Mouse (Mus musculus): Measurements from ENCODE around the gene Ssh2. TPM values are rescaled to one million over a fixed set of nuclear protein-coding genes. Genes with fewer than 3 reads are reported as not detected.
A peak's percentile ranks its signal among the peaks of the same experiment; 100 is the strongest.

The Ssh2 gene
- polyA plus RNA-seq, 1 experiment from 2014 or later, result 8.4 TPM

DNA sequence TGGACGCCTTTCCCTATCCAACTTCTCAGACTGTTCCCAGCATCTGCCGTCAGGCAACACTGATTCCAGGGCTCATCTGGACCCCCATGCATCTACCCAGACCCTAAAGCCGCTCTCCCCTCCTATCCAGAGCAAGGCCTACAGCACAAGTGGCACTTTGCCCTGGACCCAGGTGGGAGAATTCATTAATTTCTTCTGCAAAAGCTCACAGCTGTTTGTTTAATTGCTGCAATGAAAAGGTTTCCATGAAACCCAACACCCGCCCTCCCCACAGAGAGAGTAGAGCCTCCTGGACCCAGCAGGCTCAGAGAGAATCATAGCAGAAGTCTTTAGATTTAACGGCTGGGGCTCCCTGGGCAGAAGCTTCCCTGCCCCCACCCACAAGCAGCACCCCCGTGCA lies 269.1 kb downstream of the Ssh2 start:
- no peak overlapping the region for H3K4me2 ChIP-seq (ENCODE audit: low read depth, low read length)
- no peaks in the 10 kb centered on the region for H3K9me3 ChIP-seq (replicated peaks; ENCODE audit: control insufficient read depth, low read length)
- H3K36me3 ChIP-seq (ENCODE audit: control insufficient read depth, insufficient read depth, low read length), result no peaks in the 10 kb centered on the region
- 49% methylated on average over 6 of the region's 6 CpGs for WGBS
- no peak overlapping the region for H3K9ac ChIP-seq (ENCODE audit: low read length)
- no peaks in the 10 kb centered on the region for H3K27me3 ChIP-seq (ENCODE audit: control insufficient read depth, insufficient read depth, low read length)
- no peak overlapping the region for H3K27ac ChIP-seq (ENCODE audit: low read length)
- peaks cover 29% of the 10 kb centered on the region for H3K4me1 ChIP-seq (ENCODE audit: control insufficient read depth, insufficient read depth, low read length)
- ATAC-seq (ENCODE audit: insufficient read depth, low FRiP score), result no peak
- no peak overlapping the region for H3K4me3 ChIP-seq (replicated peaks; ENCODE audit: low read length)

DNA sequence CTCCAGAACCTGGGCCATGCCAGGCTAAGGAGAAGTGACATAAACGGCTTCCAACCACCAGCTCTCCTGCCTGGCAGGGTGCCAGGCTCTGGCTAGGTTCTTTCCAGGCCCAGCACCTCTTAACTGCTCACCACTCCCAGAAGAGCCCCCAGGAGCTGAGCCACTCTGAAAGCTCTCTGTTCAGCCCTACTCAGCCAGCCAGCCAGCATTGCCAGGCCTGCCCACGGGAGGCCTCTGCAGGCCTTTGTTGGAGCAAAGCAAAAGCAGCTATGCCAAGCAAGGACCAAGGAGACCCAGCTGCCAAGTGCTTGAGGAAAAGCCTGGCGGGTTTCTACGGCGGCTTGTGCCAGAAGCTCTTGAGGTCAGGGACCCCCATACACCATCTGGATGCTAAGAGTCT lies 270.7 kb downstream of the Ssh2 start:
- H3K9me3 ChIP-seq (replicated peaks; ENCODE audit: control insufficient read depth, low read length), result no peaks in the 10 kb centered on the region
- no peak overlapping the region for H3K27ac ChIP-seq (ENCODE audit: low read length)
- no peak overlapping the region for H3K4me3 ChIP-seq (replicated peaks; ENCODE audit: low read length)
- peak overlapping the region; percentile 19; the same call in 1 of the 2 replicates for H3K9ac ChIP-seq (ENCODE audit: low read length)
- no peak overlapping the region for H3K4me2 ChIP-seq (ENCODE audit: low read depth, low read length)
- ATAC-seq (ENCODE audit: insufficient read depth, low FRiP score), result no peak
- no peaks in the 10 kb centered on the region for H3K36me3 ChIP-seq (ENCODE audit: control insufficient read depth, insufficient read depth, low read length)
- peaks cover 43% of the 10 kb centered on the region for H3K4me1 ChIP-seq (ENCODE audit: control insufficient read depth, insufficient read depth, low read length)
- H3K27me3 ChIP-seq (ENCODE audit: control insufficient read depth, insufficient read depth, low read length), result no peaks in the 10 kb centered on the region
- 70% methylated on average over 5 of the region's 5 CpGs for WGBS

DNA sequence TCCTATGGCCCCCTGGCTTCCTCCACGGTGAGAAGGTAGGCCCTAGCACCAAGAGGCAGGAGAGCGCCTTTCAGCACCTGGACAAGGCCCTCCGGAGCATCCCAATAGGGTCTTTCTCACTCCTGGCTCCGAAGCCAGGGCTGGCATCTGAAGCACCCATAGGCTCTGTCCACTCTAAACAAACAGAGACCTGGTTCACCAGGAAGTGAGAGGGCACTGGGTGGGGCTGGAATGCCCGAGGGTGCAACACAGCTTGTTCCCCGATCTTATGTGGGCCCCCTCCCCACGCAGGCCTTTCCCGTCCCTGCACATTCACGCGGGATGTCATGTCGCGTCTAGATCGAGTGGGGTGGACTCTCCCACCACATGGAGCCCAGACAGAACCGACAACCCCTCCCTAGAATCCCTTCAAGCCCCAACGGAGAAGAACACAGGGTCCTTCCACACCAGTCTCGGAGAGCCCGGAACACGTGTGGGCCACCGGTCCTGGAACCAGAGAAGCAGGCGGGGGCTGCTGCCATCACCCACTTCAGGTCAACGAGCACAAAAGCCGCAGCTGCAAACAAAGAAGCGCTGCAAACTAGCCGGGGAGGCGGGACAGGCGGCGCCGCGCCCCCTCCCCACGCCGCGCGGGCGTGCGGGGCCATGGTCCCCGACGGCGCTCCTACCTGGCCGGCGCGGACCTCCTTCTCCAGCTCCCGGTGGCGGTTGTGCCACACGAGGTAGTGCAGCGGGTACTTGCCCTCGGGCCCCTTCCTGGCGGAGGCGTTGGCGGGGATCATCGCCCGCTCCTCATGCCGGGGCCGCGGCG lies 272.9 kb downstream of the Ssh2 start:
- 3% methylated on average over 55 of the region's 55 CpGs for WGBS
- no peaks in the 10 kb centered on the region for H3K27me3 ChIP-seq (ENCODE audit: control insufficient read depth, insufficient read depth, low read length)

DNA sequence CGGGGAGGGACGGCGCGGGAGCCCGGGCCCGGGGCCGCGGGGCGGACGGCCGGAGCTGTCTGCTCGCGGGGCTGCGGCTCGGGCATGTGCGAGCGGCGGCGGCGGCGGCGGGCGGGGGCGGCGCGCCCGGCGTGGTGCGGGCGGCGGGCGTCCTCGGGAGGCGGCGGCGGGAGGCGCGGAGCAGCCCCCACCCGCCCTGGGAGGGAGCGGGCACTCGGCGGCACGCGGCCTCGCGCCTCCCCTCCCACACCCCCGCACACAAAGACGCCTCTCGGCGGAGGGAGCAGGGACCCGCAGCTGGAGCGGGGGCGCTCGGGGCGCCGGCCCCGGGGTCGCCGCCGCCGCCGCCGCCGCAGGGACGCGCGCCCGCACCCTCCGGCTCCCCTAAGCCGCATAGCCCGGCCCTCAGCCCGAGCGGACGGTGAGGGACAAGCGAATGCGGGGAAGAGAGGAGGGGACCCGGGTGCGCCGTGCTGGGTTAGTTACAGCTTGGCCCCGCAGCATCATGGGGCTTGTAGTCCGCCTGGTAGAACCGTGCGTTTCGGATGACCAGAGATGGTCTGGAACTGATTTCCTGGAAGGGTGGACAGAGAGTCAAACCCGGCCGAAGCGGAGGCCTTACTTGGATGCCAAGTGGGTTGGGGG lies 273.6 kb downstream of the Ssh2 start, which contains the start of gene Ankrd13b:
TSS of gene Ankrd13b (minus strand) at position 88 of the 645 bp plus-strand sequence.
- H3K36me3 ChIP-seq (ENCODE audit: control insufficient read depth, insufficient read depth, low read length), result no peaks in the 10 kb centered on the region
- H3K4me1 ChIP-seq (ENCODE audit: control insufficient read depth, insufficient read depth, low read length), result peaks cover 54% of the 10 kb centered on the region
- peak within 1 kb of the TSS; percentile 91 for H3K9ac ChIP-seq (ENCODE audit: low read length)
- WGBS, result 1% methylated on average over 61 of the region's 87 CpGs
- peak within 1 kb of the TSS; percentile 90 for H3K4me2 ChIP-seq (ENCODE audit: low read depth, low read length)
- peak; percentile 22; the same call in 1 of the 2 replicates for ATAC-seq (ENCODE audit: insufficient read depth, low FRiP score)
- no peaks in the 10 kb centered on the region for H3K9me3 ChIP-seq (replicated peaks; ENCODE audit: control insufficient read depth, low read length)
- peak within 1 kb of the TSS; percentile 84 for H3K4me3 ChIP-seq (replicated peaks; ENCODE audit: low read length)
- peak within 1 kb of the TSS; percentile 89 for H3K27ac ChIP-seq (ENCODE audit: low read length)
- no peaks in the 10 kb centered on the region for H3K27me3 ChIP-seq (ENCODE audit: control insufficient read depth, insufficient read depth, low read length)

More for the DNA sequence above, 272.9 kb downstream of the Ssh2 start:
- Histone ChIP-seq H3K4me2 (ENCODE audit: low read depth, low read length) (peak overlapping the region; percentile 90), H3K9ac (ENCODE audit: low read length) (peak overlapping the region; percentile 91), H3K4me1 (ENCODE audit: control insufficient read depth, insufficient read depth, low read length) (peaks cover 49% of the 10 kb centered on the region), H3K9me3 (replicated peaks; ENCODE audit: control insufficient read depth, low read length) (no peaks in the 10 kb centered on the region), H3K36me3 (ENCODE audit: control insufficient read depth, insufficient read depth, low read length) (no peaks in the 10 kb centered on the region), H3K27ac (ENCODE audit: low read length) (no peak overlapping the region), H3K4me3 (replicated peaks; ENCODE audit: low read length) (peak overlapping the region; percentile 84)
- no peak for ATAC-seq (ENCODE audit: insufficient read depth, low FRiP score)

- Histone ChIP-seq H3K4me1 (ENCODE audit: control insufficient read depth, insufficient read depth, low read length) (peaks cover 57% of the 10 kb centered on the region), H3K9me3 (replicated peaks; ENCODE audit: control insufficient read depth, low read length) (no peaks in the 10 kb centered on the region), H3K4me2 (ENCODE audit: low read depth, low read length) (peak overlapping the region; percentile 89), H3K27ac (ENCODE audit: low read length) (peak overlapping the region; percentile 89), H3K36me3 (ENCODE audit: control insufficient read depth, insufficient read depth, low read length) (no peaks in the 10 kb centered on the region), H3K27me3 (ENCODE audit: control insufficient read depth, insufficient read depth, low read length) (no peaks in the 10 kb centered on the region), H3K9ac (ENCODE audit: low read length) (peak overlapping the region; percentile 40; the same call in 1 of the 2 replicates), H3K4me3 (replicated peaks; ENCODE audit: low read length) (no peak overlapping the region)
- 67% methylated on average over 6 of the region's 6 CpGs for WGBS
- no peak for ATAC-seq (ENCODE audit: insufficient read depth, low FRiP score)
Observed at GRCm38 (mm10) chr11:77490451-77490850, 274.4 kb downstream of the Ssh2 start.

DNA sequence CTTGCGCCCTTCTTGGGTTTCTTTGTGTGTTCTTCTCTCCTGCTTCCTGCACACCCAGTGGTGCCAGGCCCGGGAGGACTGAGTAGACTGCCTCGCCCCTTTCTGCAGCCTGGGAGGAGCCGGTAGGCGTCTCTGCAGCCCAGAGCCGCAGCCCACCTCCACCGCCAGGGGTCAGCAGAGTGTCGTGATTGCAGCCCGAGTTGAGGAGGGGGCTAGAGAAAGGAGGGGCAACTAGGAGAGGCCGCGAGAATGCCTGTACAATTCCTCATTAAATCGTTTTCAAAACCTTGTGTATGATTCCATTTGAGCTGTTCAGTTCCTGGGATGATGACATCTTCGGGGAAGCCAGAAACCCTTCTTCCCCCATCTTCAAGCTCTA lies 275.0 kb downstream of the Ssh2 start:
- peak overlapping the region; percentile 96 for H3K9ac ChIP-seq (ENCODE audit: low read length)
- peaks cover 59% of the 10 kb centered on the region for H3K4me1 ChIP-seq (ENCODE audit: control insufficient read depth, insufficient read depth, low read length)
- H3K4me2 ChIP-seq (ENCODE audit: low read depth, low read length), result peak overlapping the region; percentile 89
- under 1% methylated on average over 13 of the region's 13 CpGs for WGBS
- no peaks in the 10 kb centered on the region for H3K9me3 ChIP-seq (replicated peaks; ENCODE audit: control insufficient read depth, low read length)
- H3K4me3 ChIP-seq (replicated peaks; ENCODE audit: low read length), result peak overlapping the region; percentile 79
- peak; percentile 76 for ATAC-seq (ENCODE audit: insufficient read depth, low FRiP score)
- peak overlapping the region; percentile 89 for H3K27ac ChIP-seq (ENCODE audit: low read length)
- no peaks in the 10 kb centered on the region for H3K36me3 ChIP-seq (ENCODE audit: control insufficient read depth, insufficient read depth, low read length)
- no peaks in the 10 kb centered on the region for H3K27me3 ChIP-seq (ENCODE audit: control insufficient read depth, insufficient read depth, low read length)

GRCm38 (mm10) chr11:77491502-77492291 lies 275.6 kb downstream of the Ssh2 start:
- H3K9me3 ChIP-seq (replicated peaks; ENCODE audit: control insufficient read depth, low read length), result no peaks in the 10 kb centered on the region
- peak overlapping the region; percentile 96 for H3K9ac ChIP-seq (ENCODE audit: low read length)
- H3K4me2 ChIP-seq (ENCODE audit: low read depth, low read length), result peak overlapping the region; percentile 89
- H3K27me3 ChIP-seq (ENCODE audit: control insufficient read depth, insufficient read depth, low read length), result no peaks in the 10 kb centered on the region
- H3K36me3 ChIP-seq (ENCODE audit: control insufficient read depth, insufficient read depth, low read length), result no peaks in the 10 kb centered on the region
- WGBS, result 0% methylated on average over 23 of the region's 23 CpGs
- peak overlapping the region; percentile 79 for H3K4me3 ChIP-seq (replicated peaks; ENCODE audit: low read length)
- H3K27ac ChIP-seq (ENCODE audit: low read length), result peak overlapping the region; percentile 89
- H3K4me1 ChIP-seq (ENCODE audit: control insufficient read depth, insufficient read depth, low read length), result peaks cover 60% of the 10 kb centered on the region
- ATAC-seq (ENCODE audit: insufficient read depth, low FRiP score), result peak; percentile 74

- Histone ChIP-seq H3K27me3 (ENCODE audit: control insufficient read depth, insufficient read depth, low read length) (no peaks in the 10 kb centered on the region), H3K27ac (ENCODE audit: low read length) (peak overlapping the region; percentile 89), H3K9ac (ENCODE audit: low read length) (peak overlapping the region; percentile 96), H3K9me3 (replicated peaks; ENCODE audit: control insufficient read depth, low read length) (no peaks in the 10 kb centered on the region), H3K4me2 (ENCODE audit: low read depth, low read length) (peak overlapping the region; percentile 89), H3K4me3 (replicated peaks; ENCODE audit: low read length) (peak overlapping the region; percentile 79), H3K4me1 (ENCODE audit: control insufficient read depth, insufficient read depth, low read length) (peaks cover 59% of the 10 kb centered on the region), H3K36me3 (ENCODE audit: control insufficient read depth, insufficient read depth, low read length) (no peaks in the 10 kb centered on the region)
- no peak for ATAC-seq (ENCODE audit: insufficient read depth, low FRiP score)
- under 1% methylated on average over 18 of the region's 18 CpGs for WGBS
Observed at GRCm38 (mm10) chr11:77492311-77492871, 276.3 kb downstream of the Ssh2 start.
